Mouse (Mus musculus) MEL (cell line): Measurements from ENCODE around the gene 3110082I17Rik. TPM values are rescaled to one million over a fixed set of nuclear protein-coding genes. Genes with fewer than 3 reads are reported as not detected.

ENCODE experiments used
- DNase-seq: peaks from one replicate; pipeline ENCODE4 v3.0.0; 2011; ENCODE audit warnings: low read depth, low spot score
- H3K27ac ChIP-seq: 2 replicates; pipeline ENCODE4 v1.5.1; 2012; ENCODE audit warnings: low read depth, mild to moderate bottlenecking, control low read depth, low read length, moderate library complexity; ENCODE audit not compliant: control insufficient read depth
- H3K27me3 ChIP-seq, 2 experiments: fragments of 150-350 bp in 1 of 2; sonication (generic) in 1 of 2; 2 replicates each; pipeline ENCODE4 v1.6.1; 2012; ENCODE audit warnings: low read length in 2 of 2, mild to moderate bottlenecking in 2 of 2, improper control_type of control experiment in 1 of 2, moderate library complexity in 1 of 2; ENCODE audit not compliant: insufficient read depth in 2 of 2, control insufficient read depth in 1 of 2
- H3K36me3 ChIP-seq, 2 experiments: 2 replicates each; pipeline ENCODE4 v1.6.1; 2012 to 2014; ENCODE audit warnings: low read length in 2 of 2, improper control_type of control experiment in 1 of 2, inconsistent platforms in 1 of 2, mild to moderate bottlenecking in 1 of 2; ENCODE audit not compliant: insufficient read depth in 2 of 2, control insufficient read depth in 1 of 2
- H3K4me1 ChIP-seq, 2 experiments: fragments of 150-350 bp in 1 of 2; sonication (generic) in 1 of 2; 2 replicates each; pipeline ENCODE4 v1.6.1; 2012; ENCODE audit warnings: low read length in 2 of 2, improper control_type of control experiment in 1 of 2, mild to moderate bottlenecking in 1 of 2; ENCODE audit not compliant: insufficient read depth in 2 of 2, control insufficient read depth in 1 of 2
- H3K4me3 ChIP-seq, 2 experiments: fragments of 150-350 bp in 1 of 2; sonication (generic) in 1 of 2; 2 replicates each; pipeline ENCODE4 v1.5.1; 2012; ENCODE audit warnings: low read depth in 2 of 2, low read length in 2 of 2, mild to moderate bottlenecking in 2 of 2, moderate library complexity in 2 of 2, control low read depth in 1 of 2, improper control_type of control experiment in 1 of 2; ENCODE audit not compliant: control insufficient read depth in 1 of 2, insufficient read depth in 1 of 2
- H3K79me2 ChIP-seq: 2 replicates; pipeline ENCODE4 v1.6.1; 2012; ENCODE audit warnings: mild to moderate bottlenecking, low read length, moderate library complexity; ENCODE audit not compliant: control insufficient read depth, poor library complexity, insufficient read depth
- H3K9ac ChIP-seq: 2 replicates; pipeline ENCODE4 v1.6.1; 2012; ENCODE audit warnings: low read depth, mild to moderate bottlenecking, control low read depth, low read length, moderate library complexity; ENCODE audit not compliant: control insufficient read depth, poor library complexity, severe bottlenecking
- H3K9me3 ChIP-seq: fragments of 150-350 bp; sonication (generic); replicated peaks from 2 replicates; pipeline ENCODE4 v1.6.1; 2012; ENCODE audit warnings: mild to moderate bottlenecking, low read length, improper control_type of control experiment, moderate library complexity; ENCODE audit not compliant: insufficient read depth
- BHLHE40 ChIP-seq: IDR thresholded peaks from 2 replicates; pipeline ENCODE4 v1.6.1; 2012; ENCODE audit warnings: low read depth, mild to moderate bottlenecking, inconsistent platforms, low read length, improper control_type of control experiment, borderline replicate concordance
- CHD1 ChIP-seq: IDR thresholded peaks from 2 replicates; pipeline ENCODE4 v1.6.1; 2012; ENCODE audit warnings: low read depth, mild to moderate bottlenecking, inconsistent platforms, low read length, improper control_type of control experiment
- CHD2 ChIP-seq: IDR thresholded peaks from 2 replicates; pipeline ENCODE4 v1.6.1; 2011; ENCODE audit warnings: low read length, improper control_type of control experiment
- CTCF ChIP-seq, 3 experiments: IDR thresholded peaks in 2 of 3; conservative IDR thresholded peaks in 1 of 3; 2 replicates each; pipeline ENCODE4 v1.5.1; 2011 to 2012; ENCODE audit warnings: low read length in 3 of 3, low read depth in 2 of 3, mild to moderate bottlenecking in 2 of 3, improper control_type of control experiment in 1 of 3, inconsistent platforms in 1 of 3, mixed read lengths in 1 of 3, moderate library complexity in 1 of 3; ENCODE audit not compliant: control insufficient read depth in 1 of 3, insufficient read depth in 1 of 3, poor library complexity in 1 of 3, severe bottlenecking in 1 of 3
- E2F4 ChIP-seq: IDR thresholded peaks from 2 replicates; pipeline ENCODE4 v1.6.1; 2011; ENCODE audit warnings: low read depth, low read length, improper control_type of control experiment, borderline replicate concordance
- ELF1 ChIP-seq: IDR thresholded peaks from 2 replicates; pipeline ENCODE4 v1.6.1; 2014; ENCODE audit warnings: low read depth, mild to moderate bottlenecking, inconsistent platforms, low read length, improper control_type of control experiment, moderate library complexity
- ETS1 ChIP-seq: IDR thresholded peaks from 2 replicates; pipeline ENCODE4 v1.6.1; 2012; ENCODE audit warnings: low read depth, mild to moderate bottlenecking, inconsistent platforms, low read length, improper control_type of control experiment, moderate library complexity
- GABPA ChIP-seq: IDR thresholded peaks from 2 replicates; pipeline ENCODE4 v1.6.1; 2012; ENCODE audit warnings: low read depth, mild to moderate bottlenecking, inconsistent platforms, low read length, improper control_type of control experiment, moderate library complexity
- GATA1 ChIP-seq: IDR thresholded peaks from 2 replicates; pipeline ENCODE4 v1.6.1; 2011; ENCODE audit warnings: low read depth, low read length, improper control_type of control experiment
- KAT2A ChIP-seq: conservative IDR thresholded peaks from 2 replicates; pipeline ENCODE4 v1.6.1; 2012; ENCODE audit warnings: low read depth, low read length, improper control_type of control experiment, inconsistent platforms
- MAFK ChIP-seq: IDR thresholded peaks from 2 replicates; pipeline ENCODE4 v1.6.1; 2011; ENCODE audit warnings: low read depth, mild to moderate bottlenecking, low read length, improper control_type of control experiment, borderline replicate concordance
- MAZ ChIP-seq: IDR thresholded peaks from 2 replicates; pipeline ENCODE4 v1.6.1; 2012; ENCODE audit warnings: low read depth, mild to moderate bottlenecking, inconsistent platforms, low read length, improper control_type of control experiment
- MEF2A ChIP-seq: IDR thresholded peaks from 2 replicates; pipeline ENCODE4 v1.6.1; 2014; ENCODE audit warnings: low read depth, mild to moderate bottlenecking, inconsistent platforms, low read length, improper control_type of control experiment; ENCODE audit not compliant: poor library complexity, insufficient replicate concordance, severe bottlenecking; ENCODE audit errors: extremely low read depth
- MXI1 ChIP-seq: IDR thresholded peaks from 2 replicates; pipeline ENCODE4 v1.6.1; 2011; ENCODE audit warnings: mild to moderate bottlenecking, low read depth, low read length, improper control_type of control experiment
- MYB ChIP-seq: IDR thresholded peaks from 2 replicates; pipeline ENCODE4 v1.6.1; 2011; ENCODE audit warnings: mild to moderate bottlenecking, low read depth, low read length, improper control_type of control experiment
- MYC ChIP-seq: IDR thresholded peaks from 2 replicates; pipeline ENCODE4 v1.6.1; 2011; ENCODE audit warnings: low read depth, mild to moderate bottlenecking, low read length, improper control_type of control experiment, moderate library complexity
- NELFE ChIP-seq: IDR thresholded peaks from 2 replicates; pipeline ENCODE4 v1.6.1; 2011; ENCODE audit warnings: low read depth, low read length, improper control_type of control experiment
- POLR2A ChIP-seq, 2 experiments: IDR thresholded peaks; 2 replicates each; pipeline ENCODE4 v1.6.1; 2011 to 2012; ENCODE audit warnings: low read length in 2 of 2, mild to moderate bottlenecking in 2 of 2, control low read depth in 1 of 2, improper control_type of control experiment in 1 of 2, low read depth in 1 of 2, moderate library complexity in 1 of 2; ENCODE audit not compliant: control insufficient read depth in 1 of 2, insufficient read depth in 1 of 2, poor library complexity in 1 of 2
- POLR2AphosphoS2 ChIP-seq: IDR thresholded peaks from 2 replicates; pipeline ENCODE4 v1.6.1; 2011; ENCODE audit warnings: low read length, improper control_type of control experiment
- POLR2AphosphoS5 ChIP-seq: IDR thresholded peaks from 2 replicates; pipeline ENCODE4 v1.6.1; 2012; ENCODE audit warnings: low read depth, borderline replicate concordance, mild to moderate bottlenecking, inconsistent platforms, low read length, moderate library complexity, mixed read lengths
- SIN3A ChIP-seq: IDR thresholded peaks from 2 replicates; pipeline ENCODE4 v1.6.1; 2012; ENCODE audit warnings: low read length, improper control_type of control experiment, inconsistent platforms
- TAL1 ChIP-seq: IDR thresholded peaks from 2 replicates; pipeline ENCODE4 v1.6.1; 2012; ENCODE audit warnings: mild to moderate bottlenecking, inconsistent platforms, low read length, moderate library complexity, mixed read lengths
- ZC3H11A ChIP-seq: IDR thresholded peaks from 2 replicates; pipeline ENCODE4 v1.6.1; 2012; ENCODE audit warnings: low read depth, mild to moderate bottlenecking, inconsistent platforms, low read length, improper control_type of control experiment
- polyA plus RNA-seq, 2 experiments: library from polyadenylated mRNA; stranded (reverse) in 1 of 2; unstranded in 1 of 2; fragments of >175 nt in 1 of 2; fragments of >200 nt in 1 of 2; gene quantifications; 2 replicates each; pipeline versions ENCODE4 v1.2.1 to v1.2.4; 2012; ENCODE audit warnings: low replicate concordance in 2 of 2, low read depth in 1 of 2; ENCODE audit not compliant: insufficient read length in 2 of 2, insufficient read depth in 1 of 2, missing spikeins in 1 of 2
- total RNA-seq: library from RNA; depleted of rRNA; stranded (reverse); fragments of 300-350 nt; gene quantifications from 2 replicates; pipeline ENCODE4 v1.2.3, GENCODE M21; 2012; rRNA removed

Gene 3110082I17Rik
- total and polyA plus RNA-seq, 3 experiments = 58.1 to 79.5 TPM; not detected in 1

DNA sequence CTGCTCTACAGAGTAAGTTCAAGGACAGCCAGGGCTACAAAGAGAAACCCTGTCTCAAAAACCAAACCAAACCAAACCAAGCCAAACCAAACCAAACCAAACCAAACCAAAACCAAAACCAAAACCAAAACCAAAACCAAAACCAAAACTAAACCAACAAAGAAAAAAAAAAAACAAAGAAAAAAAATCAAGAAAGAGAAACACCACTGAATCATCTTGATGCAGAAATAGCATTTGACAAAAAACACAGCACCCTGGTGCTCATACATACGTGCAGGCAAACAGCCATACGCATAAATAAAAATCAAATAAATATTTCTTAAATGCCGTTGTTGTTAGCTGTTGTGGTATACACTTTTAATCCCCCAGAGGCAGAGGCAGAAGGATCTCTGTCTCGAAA, 149.8 kb downstream of the 3110082I17Rik start:
- H3K79me2 ChIP-seq = peaks cover 7% of the 10 kb centered on the region; the same call in 1 of the 2 replicates
- DNase-seq = no peak
- H3K27ac ChIP-seq = no peak overlapping the region
- TF ChIP-seq MEF2A = no peak
- TF ChIP-seq ELF1 = no peak
- no peak for TF ChIP-seq KAT2A
- no peak for TF ChIP-seq CHD1
- TF ChIP-seq ETS1 = no peak
- TF ChIP-seq TAL1 = no peak
- TF ChIP-seq MXI1 = no peak
- TF ChIP-seq MAFK = no peak
- TF ChIP-seq SIN3A = no peak
- no peak for TF ChIP-seq ZC3H11A
- TF ChIP-seq POLR2A (IDR thresholded peaks at IDR 0.05; ENCODE audit: control insufficient read depth in 1 of 2, insufficient read depth in 1 of 2, low read depth in 1 of 2, low read length in 2 of 2, poor library complexity in 1 of 2) = no peak
- no peak for TF ChIP-seq GATA1
- TF ChIP-seq POLR2AphosphoS2 = no peak
- TF ChIP-seq NELFE = no peak
- TF ChIP-seq E2F4 = no peak
- TF ChIP-seq MAZ = no peak
- TF ChIP-seq MYC = no peak
- TF ChIP-seq GABPA = no peak
- TF ChIP-seq POLR2AphosphoS5 = no peak
- no peak for TF ChIP-seq BHLHE40
- H3K4me3 ChIP-seq = no peak overlapping the region
- peaks cover 0 to 6% of the 10 kb centered on the region in 2 experiments; a peak in 2 of 4 replicates for H3K36me3 ChIP-seq
- H3K27me3 ChIP-seq = no peaks in the 10 kb centered on the region
- no peaks in the 10 kb centered on the region for H3K9me3 ChIP-seq
- peaks cover 0 to 4% of the 10 kb centered on the region in 2 experiments; a peak in 1 of 4 replicates for H3K4me1 ChIP-seq
- no peak overlapping the region for H3K9ac ChIP-seq

DNA sequence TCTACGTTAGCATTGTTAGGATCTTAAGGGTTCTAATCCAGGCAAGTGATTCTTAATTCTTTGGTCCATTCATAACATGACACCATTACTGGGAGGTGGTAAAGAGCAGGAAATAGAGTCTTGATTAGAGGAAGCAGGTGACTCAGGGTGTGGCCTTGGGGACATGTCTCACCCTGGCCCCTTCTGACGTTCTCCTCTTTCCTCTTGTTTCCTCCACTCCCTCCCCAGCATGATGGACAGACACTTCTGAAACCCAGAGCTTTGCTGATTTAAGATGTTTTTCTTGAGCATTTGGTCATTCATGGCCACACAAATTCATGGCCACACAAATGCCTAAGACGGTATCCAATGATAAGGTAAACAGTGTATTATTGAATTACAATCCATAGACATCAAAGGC, 150.4 kb downstream of the 3110082I17Rik start:
- peak; percentile 19 for DNase-seq
- Histone ChIP-seq H3K27ac (no peak overlapping the region), H3K79me2 (peaks cover 7% of the 10 kb centered on the region; the same call in 1 of the 2 replicates), H3K9me3 (no peaks in the 10 kb centered on the region), H3K27me3 (no peaks in the 10 kb centered on the region), H3K36me3 (peaks cover 0 to 6% of the 10 kb centered on the region in 2 experiments; a peak in 2 of 4 replicates), H3K9ac (no peak overlapping the region), H3K4me1 (peaks cover 0 to 4% of the 10 kb centered on the region in 2 experiments; a peak in 1 of 4 replicates), H3K4me3 (no peak overlapping the region)
- TF ChIP-seq MYB = no peak
- no peak for TF ChIP-seq POLR2A (IDR thresholded peaks at IDR 0.05; ENCODE audit: control insufficient read depth in 1 of 2, insufficient read depth in 1 of 2, low read depth in 1 of 2, low read length in 2 of 2, poor library complexity in 1 of 2)
- TF ChIP-seq ZC3H11A = no peak
- no peak for TF ChIP-seq CTCF (IDR thresholded peaks at IDR 0.05 in 2 of 3, conservative IDR thresholded peaks at IDR 0.05 in 1 of 3; ENCODE audit: control insufficient read depth in 1 of 3, insufficient read depth in 1 of 3, low read depth in 2 of 3, low read length in 3 of 3, poor library complexity in 1 of 3, severe bottlenecking in 1 of 3)
- TF ChIP-seq CHD2 = no peak

Other genes starting within 250 kb of the 3110082I17Rik start
- gene Get4, start 208.2 kb downstream of the 3110082I17Rik start, total RNA-seq = 108 and 117 TPM in 2 replicates
- 100 to 1,000 TPM in 1 of 2 experiments, not detected in 1; 180 TPM for gene Get4, start 208.2 kb downstream of the 3110082I17Rik start, polyA plus RNA-seq
- 38.3 and 52.9 TPM in 2 replicates for gene Adap1, start 134.9 kb downstream of the 3110082I17Rik start, total RNA-seq
- 10 to 100 TPM in 1 of 2 experiments, not detected in 1; 59.8 TPM for gene Adap1, start 134.9 kb downstream of the 3110082I17Rik start, polyA plus RNA-seq
- gene Cox19, start 109.1 kb downstream of the 3110082I17Rik start, total RNA-seq = 49.1 and 53.0 TPM in 2 replicates
- gene Cox19, start 109.1 kb downstream of the 3110082I17Rik start, polyA plus RNA-seq = 10 to 100 TPM in 1 of 2 experiments, not detected in 1; 73.2 TPM
- not detected in 2 replicates for gene Cyp2w1, start 107.9 kb downstream of the 3110082I17Rik start, total RNA-seq
- not detected for gene Cyp2w1, start 107.9 kb downstream of the 3110082I17Rik start, polyA plus RNA-seq
- 0.92 and 2.1 TPM in 2 replicates for gene Gpr146, start 82.8 kb downstream of the 3110082I17Rik start, total RNA-seq
- gene Gpr146, start 82.8 kb downstream of the 3110082I17Rik start, polyA plus RNA-seq = 1 to 10 TPM in 1 of 2 experiments, not detected in 1; 4.5 TPM
- gene C130050O18Rik, start 55.2 kb downstream of the 3110082I17Rik start, total RNA-seq = 0.10 and 0.12 TPM in 2 replicates
- under 1 TPM in 1 of 2 experiments, not detected in 1; 0.21 TPM for gene C130050O18Rik, start 55.2 kb downstream of the 3110082I17Rik start, polyA plus RNA-seq
- gene Gper1, start 37.4 kb downstream of the 3110082I17Rik start, total RNA-seq = 0.07 and 0.15 TPM in 2 replicates
- gene Gper1, start 37.4 kb downstream of the 3110082I17Rik start, polyA plus RNA-seq = under 1 TPM in 1 of 2 experiments, not detected in 1; 0.07 TPM
- gene Zfand2a, start 24.0 kb upstream of the 3110082I17Rik start, total RNA-seq = 12.4 and 13.8 TPM in 2 replicates
- gene Zfand2a, start 24.0 kb upstream of the 3110082I17Rik start, polyA plus RNA-seq = 10 to 100 TPM in 1 of 2 experiments, not detected in 1; 15.3 TPM
- gene Uncx, start 83.0 kb upstream of the 3110082I17Rik start, total RNA-seq = not detected in 2 replicates
- not detected for gene Uncx, start 83.0 kb upstream of the 3110082I17Rik start, polyA plus RNA-seq